Mouse (Mus musculus): Measurements from ENCODE around the gene 1700013H16Rik. TPM values are rescaled to one million over a fixed set of nuclear protein-coding genes. Genes with fewer than 3 reads are reported as not detected.

Gene 1700013H16Rik
- polyA plus RNA-seq (2021; fragmentation: Nextera tagmentation), result not detected in 2 replicates
- long read RNA-seq, experiment 1, result 0 reads
- long read RNA-seq, experiment 2, result 0 reads

DNA sequence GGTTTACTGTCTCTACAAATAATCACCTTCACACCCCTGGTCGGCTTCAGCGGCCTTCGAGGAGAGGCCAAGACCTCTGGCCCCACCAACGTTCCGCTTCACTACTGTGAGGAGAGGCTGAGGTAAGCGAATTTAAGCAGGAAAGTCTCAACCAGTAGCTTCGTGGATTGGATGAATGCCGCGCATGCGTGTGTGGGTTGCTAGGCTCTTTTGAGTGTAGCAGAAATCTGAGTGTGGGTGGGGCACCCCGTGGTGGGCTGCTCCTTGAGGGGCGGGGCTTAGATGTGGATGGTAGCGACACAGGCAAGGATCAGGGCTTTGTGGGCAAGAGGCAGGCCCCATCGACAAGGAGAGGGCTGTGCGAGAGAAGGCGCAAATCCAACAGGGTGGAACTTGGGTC lies at the start of gene 1700013H16Rik:
Gene 1700013H16Rik, minus strand, starts transcription at position 96 of the 400 bp plus-strand sequence.

DNA sequence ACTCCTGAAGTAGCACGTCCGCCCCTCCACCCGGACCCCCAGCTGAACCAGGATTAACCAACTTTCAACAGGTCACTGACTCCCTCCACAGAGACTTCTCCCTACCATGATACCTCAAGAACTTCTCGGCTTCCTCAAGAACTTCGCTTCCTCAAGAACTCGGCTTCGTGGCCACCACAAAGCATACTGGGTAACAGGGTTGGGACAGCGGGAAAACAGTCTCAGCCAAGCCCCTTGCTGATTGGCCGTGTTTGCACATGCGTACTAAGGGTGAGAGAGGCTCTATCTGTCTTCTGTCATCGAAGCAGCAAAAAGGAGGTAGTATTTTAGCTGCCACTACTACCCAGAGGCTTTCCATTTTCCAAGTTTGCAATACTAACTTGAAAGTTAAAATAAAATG lies 39.9 kb upstream of the 1700013H16Rik start, which contains the start of gene Xlr:
Gene Xlr, minus strand, starts transcription at position 188 of the 400 bp plus-strand sequence.

DNA sequence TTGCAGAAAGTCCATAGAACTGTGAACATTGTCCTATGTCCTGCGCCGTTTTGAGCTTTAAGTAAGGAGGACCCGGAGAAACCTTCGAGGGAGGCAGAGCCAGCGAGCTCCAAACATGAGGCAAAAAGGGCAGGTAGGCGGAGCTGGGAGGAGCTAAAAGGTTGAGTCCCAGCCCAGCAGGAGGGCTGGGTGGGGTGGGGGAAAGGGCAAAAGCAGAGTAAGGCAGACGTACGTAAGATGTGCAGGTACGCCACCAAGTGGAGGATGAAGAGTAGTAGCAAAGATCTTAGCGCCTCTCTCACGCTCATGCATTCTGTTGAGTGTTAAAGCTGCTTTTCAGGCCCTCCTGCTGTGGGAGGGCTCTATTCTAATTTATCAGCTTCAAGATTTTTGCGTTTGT lies 18.6 kb upstream of the 1700013H16Rik start, which contains the start of gene Zfp36l3:
Gene Zfp36l3, minus strand, starts transcription at position 119 of the 400 bp plus-strand sequence.

GRCm38 (mm10) chrX:53724596-53724995 lies 33.0 kb downstream of the 1700013H16Rik start, which contains the start of gene 4930502E18Rik:
TSS of gene 4930502E18Rik (plus strand) at chrX:53724826.

Other genes with a start within 250 kb of the 1700013H16Rik start
- gene Rtl8c, start 149.8 kb downstream of the 1700013H16Rik start, polyA plus RNA-seq (2021; fragmentation: Nextera tagmentation), result 326 and 330 TPM in 2 replicates
- 0.34 TPM in 1 of 2 replicates, not detected in the other for gene Gm14597, start 148.9 kb downstream of the 1700013H16Rik start, polyA plus RNA-seq (2021; fragmentation: Nextera tagmentation)
- gene Rtl8a, start 114.1 kb downstream of the 1700013H16Rik start, polyA plus RNA-seq (2021; fragmentation: Nextera tagmentation), result 82.4 and 135 TPM in 2 replicates
- 29.4 and 95.4 TPM in 2 replicates for gene Rtl8b, start 87.4 kb downstream of the 1700013H16Rik start, polyA plus RNA-seq (2021; fragmentation: Nextera tagmentation)
- 0.44 and 0.65 TPM in 2 replicates for gene 4930502E18Rik, start 33.0 kb downstream of the 1700013H16Rik start, polyA plus RNA-seq (2021; fragmentation: Nextera tagmentation)
- gene Zfp36l3, start 18.6 kb upstream of the 1700013H16Rik start, polyA plus RNA-seq (2021; fragmentation: Nextera tagmentation), result not detected in 2 replicates
- gene Xlr, start 39.9 kb upstream of the 1700013H16Rik start, polyA plus RNA-seq (2021; fragmentation: Nextera tagmentation), result 2.7 and 2.9 TPM in 2 replicates